Mouse (Mus musculus) cerebellum, postnatal 4 days (tissue): ENCODE results near the gene Sorcs3.

ENCODE experiments used
- DNase-seq, 2 experiments: peaks; one replicate each; pipeline ENCODE4 v3.0.0; 2022; ENCODE audit warnings: low spot score in 2 of 2, mixed read lengths in 1 of 2

Sorcs3 gene

GRCm38 (mm10) chr19:48503896-48504620 lies 298.2 kb downstream of the Sorcs3 start:
- peak in 1 of 2 experiments; percentile 9 for DNase-seq

GRCm38 (mm10) chr19:48523803-48524202 lies 318.0 kb downstream of the Sorcs3 start:
- DNase-seq = no peak

- DNase-seq = no peak
These were observed 318.8 kb downstream of the Sorcs3 start for GRCm38 (mm10) chr19:48524527-48525214.

GRCm38 (mm10) chr19:48533582-48533981 lies 327.8 kb downstream of the Sorcs3 start:
- no peak for DNase-seq

- no peak for DNase-seq
These were observed 338.5 kb downstream of the Sorcs3 start for GRCm38 (mm10) chr19:48544294-48544693.

- DNase-seq = no peak
These were observed 339.8 kb downstream of the Sorcs3 start for GRCm38 (mm10) chr19:48545421-48546132.

- DNase-seq = no peak
These were observed 340.3 kb downstream of the Sorcs3 start for GRCm38 (mm10) chr19:48546133-48546448.

GRCm38 (mm10) chr19:48548143-48548881 lies 342.5 kb downstream of the Sorcs3 start:
- DNase-seq = no peak

GRCm38 (mm10) chr19:48559432-48559831 lies 353.6 kb downstream of the Sorcs3 start:
- DNase-seq = no peak

- no peak for DNase-seq
These were observed 369.9 kb downstream of the Sorcs3 start for GRCm38 (mm10) chr19:48575736-48576135.

GRCm38 (mm10) chr19:48577169-48577568 lies 371.3 kb downstream of the Sorcs3 start:
- no peak for DNase-seq

- DNase-seq = peak in 1 of 2 experiments; percentile 20
These were observed 379.2 kb downstream of the Sorcs3 start for GRCm38 (mm10) chr19:48584938-48585560.

GRCm38 (mm10) chr19:48616951-48617350 lies 411.1 kb downstream of the Sorcs3 start:
- DNase-seq = no peak

- DNase-seq = no peak
These were observed 425.0 kb downstream of the Sorcs3 start for GRCm38 (mm10) chr19:48630671-48631327.

GRCm38 (mm10) chr19:48642566-48642965 lies 436.7 kb downstream of the Sorcs3 start:
- DNase-seq = no peak

- DNase-seq = no peak
These were observed 444.1 kb downstream of the Sorcs3 start for GRCm38 (mm10) chr19:48649941-48650340.

- no peak for DNase-seq
These were observed 445.8 kb downstream of the Sorcs3 start for GRCm38 (mm10) chr19:48651617-48652016.

- DNase-seq = no peak
These were observed 454.4 kb downstream of the Sorcs3 start for GRCm38 (mm10) chr19:48660201-48660600.

GRCm38 (mm10) chr19:48679896-48680295 lies 474.1 kb downstream of the Sorcs3 start:
- DNase-seq = no peak

- DNase-seq = peak in 1 of 2 experiments; percentile 71
These were observed 476.7 kb downstream of the Sorcs3 start for GRCm38 (mm10) chr19:48682485-48682884.

- DNase-seq = no peak
These were observed 480.5 kb downstream of the Sorcs3 start for GRCm38 (mm10) chr19:48686369-48686768.
